Mouse (Mus musculus) Patski (cell line): ENCODE measurements around the gene Swi5. TPM values are rescaled to one million over a fixed set of nuclear protein-coding genes. Genes with fewer than 3 reads are reported as not detected.
A peak's percentile ranks its signal among the peaks of the same experiment; 100 is the strongest.

Source experiments
- ATAC-seq: fragments of 100-300 bp; one replicate; pipeline ENCODE4 v1.8.0; 2021
- CTCF ChIA-PET: fragments of 350-600 bp; sonication (Branson Sonifier 250); formaldehyde crosslinking; loops from one replicate; lab custom pipeline; 2022; ENCODE audit warnings: inconsistent platforms; lab: Charles Lee
- POLR2A ChIA-PET: fragments of 350-600 bp; sonication (Branson Sonifier 250); formaldehyde crosslinking; loops from one replicate; lab custom pipeline; 2022; ENCODE audit warnings: antibody characterized with exemption, inconsistent platforms; lab: Charles Lee
- DNase-seq: peaks from one replicate; pipeline ENCODE4 v3.0.0-alpha.2; 2011; ENCODE audit warnings: low read depth, low spot score
- H3K27me3 ChIP-seq: fragments of 371-371 bp; one replicate; pipeline ENCODE4 v1.5.1; 2021
- CTCF ChIP-seq: fragments of 100-300 bp; IDR thresholded peaks from one replicate; pipeline ENCODE4 v1.5.1; 2021
- in situ Hi-C: fragments of 300-500 bp; cut with MboI; formaldehyde crosslinking; loops from 3 replicates; pipeline ENCODE4 v1.11.1; 2018; ENCODE audit warnings: low pct_unique_long_range_greater_than_20kb, mixed read lengths
- polyA plus RNA-seq: library from polyadenylated mRNA; unstranded; gene quantifications from one replicate; pipeline ENCODE4 v1.2.3, GENCODE M21; 2021

Gene Swi5
- polyA plus RNA-seq, 1 experiment from 2014 or later, result 400 TPM

DNA sequence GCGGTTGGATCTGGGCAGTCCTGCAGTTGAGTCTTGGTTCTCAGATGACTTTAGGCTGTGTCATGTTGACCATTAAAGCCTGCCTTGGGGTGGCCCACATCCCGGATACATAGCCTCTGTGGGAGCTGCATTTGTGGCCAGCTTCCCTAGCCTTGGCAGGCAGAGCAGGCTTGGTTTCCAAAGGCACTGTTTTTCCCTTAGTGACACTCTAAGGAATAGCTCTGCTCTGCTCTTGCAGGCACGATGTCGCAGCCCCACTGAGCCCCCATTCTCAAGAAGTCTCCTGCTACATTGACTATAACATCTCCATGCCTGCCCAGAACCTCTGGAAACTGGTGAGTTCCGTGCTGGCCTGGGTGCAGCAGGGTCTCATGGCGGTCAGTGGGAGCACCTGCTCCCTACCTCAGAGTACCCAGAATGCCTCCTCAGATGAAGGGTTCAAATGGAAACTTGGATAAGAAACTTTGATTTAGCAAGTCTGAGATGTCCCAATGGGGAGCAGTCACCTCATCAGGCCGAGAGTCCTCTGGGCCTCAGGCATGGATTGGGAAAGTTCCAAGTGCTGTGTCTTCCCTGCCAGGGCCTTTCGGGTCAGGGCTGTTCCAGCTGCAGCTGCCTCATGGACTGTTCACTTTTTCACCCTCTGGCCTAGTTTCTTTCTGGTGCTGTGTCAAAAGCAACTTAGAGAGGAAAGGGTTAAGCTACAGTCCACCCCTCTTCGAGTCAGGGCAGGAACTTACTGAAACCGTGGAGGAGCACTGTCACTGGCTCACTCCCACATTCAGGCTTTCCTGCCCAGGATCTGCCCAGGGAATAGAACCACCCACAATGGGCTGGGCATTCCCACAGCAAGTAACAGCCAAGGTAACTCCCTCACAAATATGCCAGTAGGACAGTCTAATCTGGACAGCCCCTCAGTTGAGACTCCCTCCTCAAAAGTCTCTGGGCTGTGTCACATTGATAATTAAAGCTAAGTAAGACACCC lies 39.2 kb downstream of the Swi5 start:
- ATAC-seq (no peak), DNase-seq (no peak)
- ChIA-PET POLR2A (no interaction called here), CTCF (interaction anchor here (1.8 kb wide), 1 partner anchor 12 kb away, joined by 5 read pairs; the partner anchor contains the start of gene Pomt1)
- no peaks in the 10 kb centered on the region for H3K27me3 ChIP-seq
- in situ Hi-C loops, result no loop called here
- no peak for TF ChIP-seq CTCF

DNA sequence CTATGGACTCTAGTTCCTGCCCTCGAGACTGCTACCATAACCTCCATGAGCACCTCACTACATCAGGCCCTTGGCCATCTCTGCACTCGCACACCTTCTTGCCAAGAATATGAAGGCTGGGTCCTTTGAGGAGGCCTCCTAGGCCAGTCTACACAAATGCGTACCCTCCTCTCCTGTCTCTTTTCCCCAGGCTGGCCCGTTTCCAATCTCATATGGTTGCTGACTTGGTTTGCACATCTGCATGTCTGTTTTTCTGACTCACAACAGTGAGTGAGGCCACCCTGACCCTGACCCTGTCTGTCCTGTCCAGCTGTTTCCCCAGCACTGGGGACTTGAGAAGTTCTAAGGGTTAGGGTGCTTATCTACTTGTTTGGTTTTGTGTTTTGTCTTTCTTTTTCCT lies 41.1 kb downstream of the Swi5 start:
- ChIA-PET CTCF (no interaction called here), POLR2A (no interaction called here)
- ATAC-seq, result no peak
- H3K27me3 ChIP-seq, result no peaks in the 10 kb centered on the region
- DNase-seq, result no peak
- in situ Hi-C loops, result no loop called here
- TF ChIP-seq CTCF, result no peak

DNA sequence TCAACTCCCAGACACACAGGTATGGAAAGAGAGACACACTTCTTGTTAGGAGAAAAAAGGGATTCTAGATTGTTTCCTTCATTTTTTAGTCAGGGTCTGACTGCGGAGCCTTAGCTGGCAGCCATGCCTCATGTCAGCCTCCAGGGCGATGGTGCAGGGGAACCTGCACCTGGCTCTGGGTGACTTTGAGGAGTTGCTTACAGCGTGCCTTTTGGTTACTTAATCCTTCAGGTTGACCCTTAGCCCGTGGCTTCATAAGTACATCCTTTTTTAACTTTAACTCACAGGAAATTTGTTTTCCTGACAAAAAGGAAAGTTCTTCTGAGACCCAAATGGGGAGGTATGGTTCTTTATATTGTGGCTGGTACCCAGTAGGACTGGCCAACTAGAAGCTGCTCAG lies 44.9 kb downstream of the Swi5 start:
- POLR2A ChIA-PET, result no interaction called here
- in situ Hi-C loops, result no loop called here
- TF ChIP-seq CTCF, result no peak
- ATAC-seq, result no peak
- no peaks in the 10 kb centered on the region for H3K27me3 ChIP-seq
- CTCF ChIA-PET, result no interaction called here
- no peak for DNase-seq

DNA sequence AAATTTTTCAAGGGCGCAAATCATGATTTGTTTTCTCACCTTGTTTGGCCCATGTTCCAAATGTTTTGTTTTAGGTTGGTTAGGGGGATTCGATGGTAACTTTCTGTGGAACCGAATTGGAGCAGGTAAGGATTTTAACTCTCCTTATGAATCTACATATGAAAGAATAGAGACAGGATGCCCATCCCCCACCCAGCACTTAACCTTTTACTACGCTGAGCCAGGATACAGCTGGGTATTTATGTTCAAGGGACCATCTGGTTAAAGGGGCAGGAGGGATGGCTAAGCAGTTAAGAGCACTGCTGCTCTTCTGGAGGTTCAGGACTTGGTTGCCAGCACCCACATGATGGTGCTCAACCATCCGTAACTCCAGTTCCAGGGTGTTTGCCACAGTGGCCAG lies 47.3 kb downstream of the Swi5 start:
- no peak for DNase-seq
- TF ChIP-seq CTCF, result no peak
- ChIA-PET POLR2A (no interaction called here), CTCF (interaction anchor here (0.9 kb wide), 1 partner anchor 103 kb away, joined by 3 read pairs; no protein-coding TSS in a partner anchor)
- in situ Hi-C loops, result no loop called here
- no peak for ATAC-seq
- H3K27me3 ChIP-seq, result no peaks in the 10 kb centered on the region

DNA sequence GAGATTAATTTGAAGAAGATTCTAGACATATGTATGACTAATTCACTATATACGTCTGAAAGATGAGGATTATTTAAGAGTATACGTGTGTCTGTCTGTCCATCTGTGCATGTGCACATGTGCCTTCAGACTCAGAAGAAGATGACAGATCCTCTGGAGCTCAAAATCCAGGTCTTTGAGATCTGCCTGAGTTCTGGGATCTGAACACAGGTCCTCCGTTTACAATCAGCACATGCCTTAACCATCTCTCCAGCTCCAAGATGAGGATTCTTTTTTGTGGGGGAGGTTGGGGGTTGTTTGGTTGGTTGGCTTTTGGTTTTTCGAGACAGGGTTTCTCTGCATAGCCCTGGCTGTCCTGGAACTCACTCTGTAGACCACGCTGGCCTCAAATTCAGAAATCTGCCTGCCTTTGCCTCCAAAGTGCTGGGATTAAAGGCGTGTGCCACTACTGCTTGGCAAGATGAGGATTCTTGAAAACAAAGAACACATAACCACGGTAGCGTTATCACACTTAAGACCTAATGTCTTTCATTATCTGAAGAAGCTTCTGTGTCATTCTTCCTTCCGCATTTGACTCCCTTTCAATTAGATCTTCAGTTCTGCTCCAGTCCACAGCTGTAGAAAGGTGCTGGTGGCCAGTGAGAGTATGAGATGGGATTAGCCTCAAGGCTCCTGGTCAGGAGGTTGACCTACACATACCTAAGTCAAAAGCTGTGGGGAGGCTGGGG lies 49.0 kb downstream of the Swi5 start:
- H3K27me3 ChIP-seq, result no peaks in the 10 kb centered on the region
- no peak for DNase-seq
- in situ Hi-C loops, result loop anchor here (5.0 kb wide), 1 partner anchor 107 kb away; no protein-coding TSS in a partner anchor
- POLR2A ChIA-PET, result no interaction called here
- CTCF ChIA-PET, result interaction anchor here (0.6 kb wide), 1 partner anchor 283 kb away, joined by 3 read pairs; no protein-coding TSS in a partner anchor
- no peak for TF ChIP-seq CTCF
- ATAC-seq, result no peak

DNA sequence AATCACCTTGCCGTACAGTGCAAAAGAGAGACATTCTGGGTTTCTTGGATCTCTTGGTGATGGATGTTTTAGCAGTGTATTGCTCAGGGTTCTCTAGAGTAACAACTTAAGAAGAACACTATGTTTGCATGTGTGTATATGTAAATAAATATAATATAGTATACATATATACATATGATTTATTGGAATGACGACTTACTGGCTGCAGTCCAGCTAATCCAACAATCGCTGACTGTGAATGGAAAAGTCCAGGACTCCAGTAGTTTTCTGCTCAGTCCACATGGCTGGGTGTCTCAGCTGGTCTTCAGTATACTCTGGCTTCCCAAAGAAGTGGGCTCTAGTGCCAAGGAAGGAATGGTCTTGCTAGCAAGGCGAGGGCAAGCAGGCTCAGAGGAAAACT lies 50.3 kb downstream of the Swi5 start:
- no peak for DNase-seq
- ChIA-PET POLR2A (interaction anchor here (1.1 kb wide), 1 partner anchor 10 kb away, joined by 3 read pairs; no protein-coding TSS in a partner anchor), CTCF (interaction anchor here (1.4 kb wide), 2 partner anchors 16 to 84 kb away, joined by 3 read pairs; no protein-coding TSS in a partner anchor)
- in situ Hi-C loops, result loop anchor here (5.0 kb wide), 1 partner anchor 105 kb away; no protein-coding TSS in a partner anchor
- ATAC-seq, result no peak
- no peak for TF ChIP-seq CTCF
- H3K27me3 ChIP-seq, result no peaks in the 10 kb centered on the region

DNA sequence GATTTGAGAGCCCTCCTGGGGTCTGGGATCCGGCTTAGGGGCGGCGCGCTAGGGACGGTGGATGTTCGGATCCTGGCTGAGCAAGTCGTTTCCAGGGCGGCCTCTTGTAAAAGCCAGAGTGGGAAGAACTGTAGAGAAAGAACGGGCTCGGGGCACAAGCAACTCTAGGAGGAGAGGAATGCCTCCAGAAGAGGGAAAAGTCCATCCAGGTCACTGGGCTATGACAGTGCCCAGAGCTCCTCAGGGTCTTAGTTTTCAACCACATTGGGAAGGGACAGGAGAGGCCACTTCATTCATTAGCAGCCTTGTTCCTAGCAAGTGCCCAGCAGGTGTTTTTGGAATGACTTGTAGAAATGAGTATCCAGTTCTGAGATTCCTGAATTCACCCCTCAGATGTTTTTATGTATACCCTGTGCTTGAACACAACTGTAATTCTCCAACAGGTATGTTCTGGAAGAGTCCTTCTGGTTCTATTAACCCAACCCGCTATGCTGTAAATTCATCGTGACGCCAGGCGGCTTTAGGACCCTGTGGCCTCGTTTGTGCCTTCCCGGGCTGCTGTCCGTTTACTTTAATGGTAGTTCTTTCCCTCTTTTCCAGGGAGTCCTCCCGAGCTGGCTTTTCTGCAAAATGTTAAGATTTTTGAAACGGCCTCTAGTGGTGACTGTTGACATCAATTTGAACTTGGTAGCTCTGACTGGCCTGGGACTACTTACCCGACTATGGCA lies 51.0 kb downstream of the Swi5 start:
- POLR2A ChIA-PET, result interaction anchor here (1.1 to 1.3 kb wide), 2 partner anchors 10 to 11 kb away, joined by 3 to 5 read pairs; no protein-coding TSS in a partner anchor
- DNase-seq, result peak; percentile 60
- CTCF ChIA-PET, result interaction anchor here (0.9 to 1.7 kb wide), 5 partner anchors 13 to 84 kb away, joined by 3 to 5 read pairs (median 3); no protein-coding TSS in a partner anchor
- no peaks in the 10 kb centered on the region for H3K27me3 ChIP-seq
- in situ Hi-C loops, result loop anchor here (5.0 kb wide), 1 partner anchor 105 kb away; no protein-coding TSS in a partner anchor
- TF ChIP-seq CTCF, result no peak
- peak; percentile 46 for ATAC-seq

DNA sequence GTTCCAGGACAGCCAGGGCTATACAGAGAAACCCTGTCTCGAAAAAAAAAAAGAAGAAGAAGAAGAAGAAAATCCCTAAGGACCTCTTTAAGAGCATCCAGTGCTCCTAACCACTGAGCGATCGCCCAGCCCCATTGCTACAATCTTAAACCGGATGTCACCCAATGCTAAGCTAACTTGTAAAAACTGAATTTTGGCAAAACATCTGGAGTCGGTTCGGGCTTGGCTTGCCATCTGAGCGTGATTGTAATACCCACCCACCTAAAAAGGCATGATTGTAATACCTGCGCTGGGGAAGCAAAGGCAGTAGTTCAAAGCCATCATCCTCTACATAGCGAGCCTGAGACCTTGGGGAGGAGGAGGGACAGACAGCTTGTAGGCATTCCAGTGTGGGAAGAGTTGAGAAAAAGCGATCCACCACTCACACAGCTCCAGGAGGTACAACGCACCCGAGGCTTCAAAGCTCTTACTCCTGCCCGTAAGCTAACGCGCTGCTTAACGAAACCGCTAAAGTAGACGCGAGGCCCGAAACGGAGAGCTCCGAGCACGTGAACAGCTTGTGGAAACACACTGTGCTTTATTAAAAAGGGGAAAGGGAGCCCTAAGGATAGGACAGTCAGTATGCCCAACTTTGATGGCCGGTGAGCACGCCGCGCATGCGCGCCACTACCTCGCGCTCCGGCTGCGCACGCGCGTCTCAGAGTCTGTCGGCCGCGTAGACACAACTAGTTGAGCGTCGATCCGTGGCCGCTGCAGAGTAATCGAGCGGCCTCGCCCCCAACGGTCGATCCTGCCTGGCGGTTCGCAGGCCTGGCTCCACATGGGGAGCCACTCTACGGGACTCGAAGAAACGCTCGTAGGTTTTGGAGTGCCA lies 51.8 kb downstream of the Swi5 start, which contains the start of gene Pomt1:
TSS of gene Pomt1 (plus strand) at position 705 of the 874 bp plus-strand sequence.
- in situ Hi-C loops, result loop anchor here (5.0 kb wide), 1 partner anchor 104 kb away; no protein-coding TSS in a partner anchor
- ChIA-PET CTCF (interaction anchor here (0.8 to 1.7 kb wide), 6 partner anchors 13 to 83 kb away, joined by 3 to 5 read pairs (median 3); no protein-coding TSS in a partner anchor), POLR2A (interaction anchor here (0.7 to 1.3 kb wide), 2 partner anchors 9 to 76 kb away, joined by 3 to 5 read pairs; no protein-coding TSS in a partner anchor)
- DNase-seq (peak; percentile 58), ATAC-seq (peak; percentile 65)
- no peak for TF ChIP-seq CTCF
- H3K27me3 ChIP-seq, result no peaks in the 10 kb centered on the region

DNA sequence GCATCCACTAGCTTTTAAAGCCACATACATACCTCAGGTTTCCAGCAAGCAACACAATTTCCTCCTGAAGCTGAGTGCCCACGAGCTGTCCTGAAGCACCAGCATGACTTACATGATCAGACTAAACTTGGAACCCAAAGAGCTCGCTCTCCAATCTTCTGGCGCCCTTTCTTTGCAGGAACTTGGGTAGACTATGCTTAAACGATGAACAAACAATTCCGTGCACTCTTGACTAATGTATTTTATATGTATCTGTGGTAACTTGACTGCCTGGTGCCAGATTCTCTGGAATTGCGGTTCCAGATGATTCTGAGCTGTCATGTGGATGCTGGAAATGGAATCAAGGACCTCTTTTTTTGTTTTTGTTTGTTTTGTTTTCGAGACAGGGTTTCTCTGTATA lies 52.4 kb downstream of the Swi5 start:
- ChIA-PET POLR2A (interaction anchor here (0.7 to 1.3 kb wide), 2 partner anchors 8 to 75 kb away, joined by 3 to 5 read pairs; no protein-coding TSS in a partner anchor), CTCF (interaction anchor here (0.8 to 1.7 kb wide), 3 partner anchors 18 to 47 kb away, joined by 3 to 4 read pairs (median 3); no protein-coding TSS in a partner anchor)
- no peaks in the 10 kb centered on the region for H3K27me3 ChIP-seq
- no peak for DNase-seq
- TF ChIP-seq CTCF, result no peak
- in situ Hi-C loops, result loop anchor here (5.0 kb wide), 1 partner anchor 103 kb away; no protein-coding TSS in a partner anchor
- ATAC-seq, result no peak

Other genes with a start within 250 kb of the Swi5 start
- gene Fam78a, start 203.2 kb downstream of the Swi5 start, polyA plus RNA-seq, result 0.08 TPM
- 0.05 TPM for gene Plpp7, start 192.5 kb downstream of the Swi5 start, polyA plus RNA-seq
- 81.9 TPM for gene Prrc2b, start 137.0 kb downstream of the Swi5 start, polyA plus RNA-seq
- 32.1 TPM for gene Pomt1, start 51.5 kb downstream of the Swi5 start, polyA plus RNA-seq
- gene Uck1, start 27.9 kb downstream of the Swi5 start, polyA plus RNA-seq, result 67.5 TPM
- gene Golga2, start 691 bp downstream of the Swi5 start, polyA plus RNA-seq, result 70.8 TPM
- 69.7 TPM for gene Ciz1, start 64.3 kb upstream of the Swi5 start, polyA plus RNA-seq
- 18.0 TPM for gene Dnm1, start 65.3 kb upstream of the Swi5 start, polyA plus RNA-seq
- gene 1110008P14Rik, start 93.9 kb upstream of the Swi5 start, polyA plus RNA-seq, result 89.4 TPM
- 98.7 TPM for gene Lcn2, start 100.2 kb upstream of the Swi5 start, polyA plus RNA-seq
- 53.1 TPM for gene Ptges2, start 107.8 kb upstream of the Swi5 start, polyA plus RNA-seq
- 5.9 TPM for gene Naif1, start 162.4 kb upstream of the Swi5 start, polyA plus RNA-seq
- gene Slc25a25, start 163.4 kb upstream of the Swi5 start, polyA plus RNA-seq, result 18.5 TPM
- 11.8 TPM for gene Fam102a, start 247.3 kb upstream of the Swi5 start, polyA plus RNA-seq